Mouse (Mus musculus) CD4-positive naive resting alpha-beta T cell, adult 57 days (primary cell): ENCODE data around the gene Slc22a29. TPM values are rescaled to one million over a fixed set of nuclear protein-coding genes. Genes with fewer than 3 reads are reported as not detected.

Experiments
- total RNA-seq: library from RNA; stranded (reverse); gene quantifications from one replicate; pipeline ENCODE4 v1.2.4, GENCODE M21; 2023

Slc22a29 gene
- not detected for total RNA-seq

DNA sequence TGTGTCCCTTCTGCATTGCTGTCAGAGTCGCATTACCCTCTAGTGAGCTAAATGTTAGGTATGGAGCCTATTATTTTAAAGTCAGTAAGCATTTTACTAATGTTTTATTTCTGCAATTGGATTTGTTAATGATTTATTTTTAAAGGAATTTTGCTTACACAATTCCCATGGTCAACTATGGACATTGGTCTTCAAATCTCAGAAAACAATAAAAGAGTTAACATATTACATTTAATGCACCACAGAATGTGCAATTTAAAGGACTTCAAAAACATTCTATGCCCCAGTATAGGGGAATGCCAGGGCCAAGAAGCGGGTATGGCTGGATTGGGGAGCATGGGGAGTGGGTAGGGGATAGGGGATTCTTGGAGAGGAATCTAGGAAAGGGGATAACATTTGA, at the start of gene Slc22a29:
Gene Slc22a29 (minus strand): TSS at position 101 of the 400 bp plus-strand sequence.

DNA sequence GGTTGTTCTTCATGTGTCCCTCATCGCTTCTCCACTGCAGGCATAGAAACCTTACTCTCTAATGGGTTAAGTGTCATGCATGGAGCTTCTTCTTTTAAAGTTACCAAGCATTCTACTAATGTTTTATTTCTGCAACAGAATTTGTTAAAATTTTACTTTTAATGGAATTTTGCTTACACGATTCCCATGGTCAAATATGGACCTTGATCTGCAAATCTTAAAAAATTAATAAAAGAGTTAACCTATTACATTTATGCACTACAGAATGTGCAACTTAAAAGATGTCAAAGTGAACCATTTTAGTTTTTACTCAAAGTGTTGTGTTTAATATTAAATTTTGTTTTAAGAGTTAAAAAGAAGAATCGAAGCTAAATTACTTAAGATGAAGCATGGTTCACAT, 86.8 kb downstream of the Slc22a29 start, which contains the start of gene Slc22a28:
Gene Slc22a28 (minus strand): TSS at position 102 of the 400 bp plus-strand sequence.

Other genes starting within 250 kb of the Slc22a29 start
- gene Slc22a28, start 86.9 kb downstream of the Slc22a29 start, total RNA-seq, result not detected
- gene Slc22a30, start 186.2 kb upstream of the Slc22a29 start, total RNA-seq, result not detected